Mouse (Mus musculus) stomach, embryonic 14.5 days (tissue): ENCODE results near the gene Tbc1d1. TPM values are rescaled to one million over a fixed set of nuclear protein-coding genes. Genes with fewer than 3 reads are reported as not detected.

ENCODE experiments used
- ATAC-seq: fragments of 200-750 bp; cut with Nextera tagmentation; 2 replicates; pipeline ENCODE4 v1.8.0; 2017; ENCODE audit warnings: low read depth, moderate TSS enrichment; ENCODE audit not compliant: insufficient number of reproducible peaks, insufficient read depth, low FRiP score
- H3K27ac ChIP-seq: fragments of 300-500 bp; sonication (generic); 2 replicates; pipeline ENCODE4 v1.5.1; 2014; ENCODE audit warnings: mild to moderate bottlenecking, low read length, moderate library complexity, mixed read lengths
- H3K27me3 ChIP-seq: fragments of 300-500 bp; sonication (generic); 2 replicates; pipeline ENCODE4 v1.6.1; 2014; ENCODE audit warnings: low read length, control low read depth, mixed read lengths; ENCODE audit not compliant: control insufficient read depth, insufficient read depth
- H3K36me3 ChIP-seq: fragments of 300-500 bp; sonication (generic); 2 replicates; pipeline ENCODE4 v1.6.1; 2014; ENCODE audit warnings: mild to moderate bottlenecking, control low read depth, low read length, moderate library complexity, mixed read lengths; ENCODE audit not compliant: control insufficient read depth, insufficient read depth
- H3K4me1 ChIP-seq: fragments of 300-500 bp; sonication (generic); 2 replicates; pipeline ENCODE4 v1.6.1; 2014; ENCODE audit warnings: low read length, control low read depth, mixed read lengths; ENCODE audit not compliant: control insufficient read depth, insufficient read depth
- H3K4me2 ChIP-seq: fragments of 300-500 bp; sonication (generic); replicated peaks from 2 replicates; pipeline ENCODE4 v1.6.1; 2014; ENCODE audit warnings: low read depth, low read length, control low read depth
- H3K4me3 ChIP-seq: fragments of 300-500 bp; sonication (generic); 2 replicates; pipeline ENCODE4 v1.5.1; 2014; ENCODE audit warnings: low read depth, low read length, control low read depth
- H3K9ac ChIP-seq: fragments of 300-500 bp; sonication (generic); replicated peaks from 2 replicates; pipeline ENCODE4 v1.6.1; 2014; ENCODE audit warnings: low read depth, mild to moderate bottlenecking, control low read depth, low read length, moderate library complexity, mixed read lengths
- H3K9me3 ChIP-seq: fragments of 300-500 bp; sonication (generic); 2 replicates; pipeline ENCODE4 v1.6.1; 2016; ENCODE audit warnings: low read depth, low read length, control low read depth; ENCODE audit not compliant: control insufficient read depth
- WGBS: fragments of 180-500 bp; shearing (Covaris S2); extraction: QIAGEN DNeasy Blood & Tissue Kit; methylation state at CpG from one replicate; pipeline ENCODE4 v1.1.7; 2014; 5-methylcytosine and 5-hydroxymethylcytosine counted together
- polyA plus RNA-seq: library from polyadenylated mRNA; unstranded; fragments of >200 nt; fragmentation: Nextera tagmentation; extraction: Ambion mirVana; gene quantifications from 2 replicates; pipeline ENCODE4 v1.2.1, GENCODE M21; 2014

Gene Tbc1d1
- polyA plus RNA-seq, 1 experiment from 2014 or later = 37.2 TPM

DNA sequence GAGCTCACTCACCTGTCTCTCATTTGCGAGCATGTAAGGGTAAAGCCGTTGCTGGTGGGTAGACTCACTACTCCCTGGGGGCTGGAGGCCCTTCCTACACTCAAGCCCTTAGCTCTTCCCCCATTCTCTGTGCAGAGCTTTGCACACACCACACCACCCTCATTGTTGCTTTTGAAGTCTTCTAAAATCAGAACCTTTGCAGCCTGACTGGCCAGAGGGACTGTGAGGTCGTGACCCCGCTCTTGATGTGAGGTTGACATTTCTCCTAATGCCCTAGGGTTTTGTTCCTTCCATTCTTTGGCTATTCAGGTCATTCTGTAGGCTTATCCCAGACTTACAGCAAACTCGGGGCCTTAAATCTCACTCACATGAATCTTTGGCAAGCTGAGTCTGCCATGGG lies 88.6 kb downstream of the Tbc1d1 start:
- Histone ChIP-seq H3K4me3 (no peak overlapping the region), H3K27ac (no peak overlapping the region), H3K9ac (no peak overlapping the region), H3K4me2 (no peak overlapping the region), H3K9me3 (no peaks in the 10 kb centered on the region), H3K27me3 (no peaks in the 10 kb centered on the region), H3K36me3 (no peaks in the 10 kb centered on the region), H3K4me1 (peaks cover 9% of the 10 kb centered on the region)
- ATAC-seq = no peak
- WGBS = 48% methylated on average over 5 of the region's 5 CpGs

DNA sequence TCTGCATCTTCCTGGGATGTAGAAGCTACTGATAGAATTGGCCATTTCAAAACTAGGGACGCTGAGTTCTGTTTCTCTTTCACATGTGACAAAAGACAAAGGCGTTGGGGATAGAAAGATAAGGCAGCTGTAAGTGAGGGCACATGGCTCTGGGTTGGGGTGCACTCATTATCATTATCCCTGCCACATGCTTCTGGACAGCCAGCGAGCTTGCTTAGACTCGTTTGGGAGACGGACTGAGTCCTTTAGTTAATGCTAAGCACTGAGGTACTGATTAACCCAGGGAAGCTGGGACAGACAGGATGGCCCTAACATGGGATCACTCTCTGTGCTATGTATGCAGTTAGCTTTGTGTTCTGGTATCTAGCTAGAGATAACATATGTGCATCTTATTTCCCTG lies 95.3 kb downstream of the Tbc1d1 start:
- 66% methylated on average over 5 of the region's 5 CpGs for WGBS
- Histone ChIP-seq H3K9me3 (no peaks in the 10 kb centered on the region), H3K4me2 (no peak overlapping the region), H3K27ac (no peak overlapping the region), H3K9ac (no peak overlapping the region), H3K36me3 (no peaks in the 10 kb centered on the region), H3K27me3 (no peaks in the 10 kb centered on the region), H3K4me3 (no peak overlapping the region), H3K4me1 (no peaks in the 10 kb centered on the region)
- no peak for ATAC-seq

DNA sequence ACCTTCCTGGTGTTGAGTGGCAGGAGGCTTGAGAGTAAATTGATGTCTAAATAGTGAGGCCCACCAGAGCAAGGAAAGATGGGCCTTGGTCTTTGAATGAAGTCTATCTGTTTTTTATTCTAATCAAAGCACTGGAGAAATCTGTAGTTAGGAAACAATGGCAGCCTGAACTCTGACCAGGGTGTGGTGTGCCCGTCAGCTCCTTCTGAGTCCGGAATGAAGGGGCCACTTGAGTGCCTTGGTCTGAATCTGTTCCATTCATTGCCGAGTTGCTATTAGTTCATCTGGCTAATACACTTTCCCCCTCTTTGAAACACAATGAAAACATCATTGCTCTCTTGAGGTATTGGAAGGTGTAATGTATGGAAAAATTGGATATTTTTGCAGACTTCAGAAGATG lies 98.2 kb downstream of the Tbc1d1 start:
- Histone ChIP-seq H3K4me3 (no peak overlapping the region), H3K27ac (no peak overlapping the region), H3K27me3 (no peaks in the 10 kb centered on the region), H3K36me3 (peaks cover 6% of the 10 kb centered on the region; the same call in 1 of the 2 replicates), H3K4me2 (no peak overlapping the region), H3K9me3 (no peaks in the 10 kb centered on the region), H3K9ac (no peak overlapping the region), H3K4me1 (no peaks in the 10 kb centered on the region)
- 73% methylated on average over 3 of the region's 3 CpGs for WGBS
- ATAC-seq = no peak

DNA sequence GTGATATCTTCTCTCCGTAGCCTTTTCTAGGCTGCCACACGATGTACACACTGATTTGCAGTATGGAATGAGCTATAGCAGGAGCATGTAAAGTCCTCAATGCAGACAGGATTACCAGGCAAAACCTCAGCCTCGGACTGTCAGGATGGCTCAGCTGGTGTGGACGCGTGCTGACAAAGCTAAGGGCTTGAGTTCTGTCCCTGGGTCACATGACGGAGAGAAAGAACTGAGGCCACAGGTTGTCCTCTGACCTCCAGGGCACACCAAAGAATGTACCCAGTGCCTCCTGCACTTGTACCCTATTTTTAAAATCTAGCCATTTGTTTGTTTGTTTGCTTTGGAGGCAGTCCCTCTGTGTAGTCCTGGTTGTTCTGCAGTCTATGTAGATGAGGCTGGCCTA lies 98.9 kb downstream of the Tbc1d1 start:
- WGBS = 70% methylated on average over 6 of the region's 6 CpGs
- no peak for ATAC-seq
- H3K9ac ChIP-seq = no peak overlapping the region
- no peak overlapping the region for H3K27ac ChIP-seq
- H3K4me2 ChIP-seq = no peak overlapping the region
- H3K27me3 ChIP-seq = no peaks in the 10 kb centered on the region
- H3K9me3 ChIP-seq = no peaks in the 10 kb centered on the region
- no peak overlapping the region for H3K4me3 ChIP-seq
- peaks cover 6% of the 10 kb centered on the region; the same call in 1 of the 2 replicates for H3K36me3 ChIP-seq
- no peaks in the 10 kb centered on the region for H3K4me1 ChIP-seq

DNA sequence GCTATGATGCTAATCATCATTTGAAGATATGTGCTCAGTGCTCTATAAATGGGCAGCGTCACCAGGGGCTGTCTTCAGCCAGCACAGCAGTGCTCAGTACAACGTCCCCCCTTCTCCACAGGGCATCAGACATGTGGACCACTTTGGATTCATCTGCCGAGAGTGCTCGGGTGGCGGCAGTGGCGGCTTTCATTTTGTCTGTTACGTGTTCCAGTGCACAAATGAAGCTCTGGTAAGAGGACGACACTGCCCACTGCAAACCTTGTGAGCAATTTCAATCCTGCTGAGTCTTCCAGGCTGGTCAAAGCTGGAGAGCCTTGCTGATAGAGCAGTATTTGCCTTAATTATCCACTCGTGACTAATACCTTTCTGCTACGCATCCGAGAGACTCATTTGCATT lies 107.2 kb downstream of the Tbc1d1 start:
- Histone ChIP-seq H3K9me3 (no peaks in the 10 kb centered on the region), H3K9ac (no peak overlapping the region), H3K27me3 (no peaks in the 10 kb centered on the region), H3K4me2 (no peak overlapping the region), H3K36me3 (no peaks in the 10 kb centered on the region; the same call in 1 of the 2 replicates), H3K4me1 (no peaks in the 10 kb centered on the region), H3K27ac (no peak overlapping the region), H3K4me3 (no peak overlapping the region)
- ATAC-seq = no peak
- 82% methylated on average over 11 of the region's 11 CpGs for WGBS

DNA sequence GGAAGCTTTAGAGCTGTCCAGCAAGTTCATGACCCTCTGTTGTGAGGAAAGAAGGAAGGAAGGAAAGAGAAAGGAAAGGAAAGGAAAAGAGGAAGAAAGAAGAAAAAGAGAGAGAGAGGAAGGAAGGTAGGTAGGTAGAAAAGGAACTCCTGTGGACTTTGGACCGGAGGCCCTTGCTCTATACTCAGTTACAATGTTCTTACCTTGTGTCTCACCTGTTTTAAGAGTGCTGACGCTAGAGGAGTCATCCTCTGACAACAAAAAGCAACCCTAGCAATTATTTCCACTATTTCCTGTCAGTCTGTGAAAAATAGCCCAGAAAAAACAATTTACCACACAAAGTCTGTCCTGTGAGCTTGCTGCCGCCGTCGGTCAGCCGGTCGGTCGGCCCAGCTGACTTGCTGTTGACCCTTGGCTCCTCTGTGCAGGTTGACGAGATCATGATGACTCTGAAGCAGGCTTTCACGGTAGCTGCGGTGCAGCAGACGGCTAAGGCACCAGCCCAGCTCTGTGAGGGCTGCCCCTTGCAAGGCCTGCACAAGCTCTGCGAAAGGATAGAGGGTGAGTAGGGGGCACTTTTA lies 107.9 kb downstream of the Tbc1d1 start:
- no peak overlapping the region for H3K27ac ChIP-seq
- H3K4me1 ChIP-seq = no peaks in the 10 kb centered on the region
- no peak for ATAC-seq
- 50% methylated on average over 13 of the region's 13 CpGs for WGBS
- no peaks in the 10 kb centered on the region; the same call in 1 of the 2 replicates for H3K36me3 ChIP-seq
- no peaks in the 10 kb centered on the region for H3K27me3 ChIP-seq
- H3K9me3 ChIP-seq = no peaks in the 10 kb centered on the region
- no peak overlapping the region for H3K4me2 ChIP-seq
- H3K9ac ChIP-seq = no peak overlapping the region
- H3K4me3 ChIP-seq = no peak overlapping the region

DNA sequence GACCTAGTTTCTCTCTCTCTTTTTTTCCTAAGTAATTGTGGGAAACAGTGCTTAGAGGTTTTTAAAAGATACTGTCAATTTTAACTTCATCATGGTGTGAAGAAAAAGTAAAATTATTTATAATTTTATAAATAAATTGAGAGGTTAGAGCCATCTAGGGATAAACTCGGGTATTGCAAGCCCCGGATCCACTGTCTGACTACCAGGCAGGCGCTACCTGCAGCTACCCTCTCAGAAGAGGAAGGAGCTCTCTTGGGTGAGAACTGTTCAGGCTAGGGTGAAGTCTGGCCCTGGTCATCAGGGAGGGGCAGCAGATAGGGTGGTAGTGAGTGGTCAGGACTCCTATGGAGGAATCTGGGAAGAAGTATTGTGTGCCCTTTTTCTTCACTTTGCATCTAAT lies 109.0 kb downstream of the Tbc1d1 start:
- no peak overlapping the region for H3K4me2 ChIP-seq
- no peak for ATAC-seq
- 21% methylated on average over 3 of the region's 3 CpGs for WGBS
- H3K27me3 ChIP-seq = no peaks in the 10 kb centered on the region
- H3K27ac ChIP-seq = no peak overlapping the region
- H3K4me3 ChIP-seq = no peak overlapping the region
- H3K4me1 ChIP-seq = 0 out of 2 replicates have a peak, but pooled peaks cover 4% of the 10 kb centered on the region
- no peak overlapping the region for H3K9ac ChIP-seq
- H3K36me3 ChIP-seq = no peaks in the 10 kb centered on the region; the same call in 1 of the 2 replicates
- no peaks in the 10 kb centered on the region for H3K9me3 ChIP-seq

DNA sequence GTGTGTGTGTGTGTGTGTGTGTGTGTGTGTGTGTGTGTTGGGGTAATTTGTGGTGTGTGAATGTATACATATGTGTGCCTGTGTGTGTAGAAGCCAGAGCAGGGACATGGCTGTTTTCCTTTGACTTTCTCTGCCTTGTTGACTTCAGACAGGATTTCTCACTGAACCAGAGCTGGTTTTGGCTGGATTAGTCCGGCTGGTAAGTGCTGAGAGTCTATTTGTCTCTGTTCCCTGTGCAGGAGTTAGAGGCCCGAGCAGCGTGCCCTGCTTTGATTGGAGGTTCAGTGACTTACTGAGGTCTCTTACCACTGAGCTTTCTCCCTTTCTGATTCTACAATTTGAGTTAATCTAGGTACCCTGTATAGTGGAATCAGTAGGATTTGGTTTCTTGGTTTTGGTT lies 109.8 kb downstream of the Tbc1d1 start:
- no peak overlapping the region for H3K4me3 ChIP-seq
- ATAC-seq = no peak
- 82% methylated on average over 3 of the region's 3 CpGs for WGBS
- H3K27ac ChIP-seq = no peak overlapping the region
- H3K4me1 ChIP-seq = 0 out of 2 replicates have a peak, but pooled peaks cover 4% of the 10 kb centered on the region
- no peak overlapping the region for H3K9ac ChIP-seq
- no peaks in the 10 kb centered on the region; the same call in 1 of the 2 replicates for H3K36me3 ChIP-seq
- H3K4me2 ChIP-seq = no peak overlapping the region
- H3K9me3 ChIP-seq = no peaks in the 10 kb centered on the region
- H3K27me3 ChIP-seq = no peaks in the 10 kb centered on the region

DNA sequence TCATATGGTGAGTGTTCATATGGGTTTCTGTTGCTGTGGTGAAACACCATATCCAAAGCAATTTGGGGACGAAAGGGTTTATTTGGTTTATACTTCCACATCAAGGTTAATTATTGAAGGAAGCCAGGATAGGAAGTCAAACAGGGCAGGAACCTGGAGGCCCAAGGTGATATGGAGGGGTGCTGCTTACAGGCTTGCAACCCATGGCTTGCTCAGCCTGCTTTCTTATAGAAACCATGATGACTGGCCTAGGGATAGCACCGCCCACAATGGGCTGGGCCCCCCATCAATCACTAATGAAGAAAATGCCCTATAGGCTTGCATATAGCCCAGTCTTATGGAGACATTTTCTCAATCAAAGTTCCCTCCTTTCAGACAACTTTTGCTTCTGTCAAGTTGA lies 110.4 kb downstream of the Tbc1d1 start:
- Histone ChIP-seq H3K4me2 (no peak overlapping the region), H3K27me3 (no peaks in the 10 kb centered on the region), H3K4me1 (0 out of 2 replicates have a peak, but pooled peaks cover 4% of the 10 kb centered on the region), H3K4me3 (no peak overlapping the region), H3K9ac (no peak overlapping the region), H3K27ac (no peak overlapping the region), H3K36me3 (peaks cover 4% of the 10 kb centered on the region; the same call in 1 of the 2 replicates), H3K9me3 (no peaks in the 10 kb centered on the region)
- 87% methylated on average over 2 of the region's 2 CpGs for WGBS
- no peak for ATAC-seq
